Mouse (Mus musculus): Measurements from ENCODE around the gene Sdhaf2. TPM values are rescaled to one million over a fixed set of nuclear protein-coding genes. Genes with fewer than 3 reads are reported as not detected.
A peak's percentile ranks its signal among the peaks of the same experiment; 100 is the strongest.

The Sdhaf2 gene
- polyA plus RNA-seq, 1 experiment from 2014 or later: 74.0 TPM

- Histone ChIP-seq H3K27me3 (replicated peaks; ENCODE audit: control insufficient read depth, insufficient read depth, low read length) (peaks cover 38% of the 10 kb centered on the region), H3K4me2 (ENCODE audit: low read length) (peak within 1 kb of the TSS; percentile 91)
- WGBS: under 1% methylated on average over 90 of the region's 96 CpGs
These were observed 69.0 kb downstream of the Sdhaf2 start, which contains the start of gene Lrrc10b for GRCm38 (mm10) chr19:10456752-10457483. Gene Lrrc10b, minus strand, starts transcription at chr19:10457473.

GRCm38 (mm10) chr19:10455437-10455806, 70.5 kb downstream of the Sdhaf2 start:
- Histone ChIP-seq H3K9me3 (ENCODE audit: control insufficient read depth, low read length) (no peaks in the 10 kb centered on the region), H3K4me1 (ENCODE audit: control insufficient read depth, insufficient read depth, low read depth, low read length) (peaks cover 12% of the 10 kb centered on the region), H3K27me3 (replicated peaks; ENCODE audit: control insufficient read depth, insufficient read depth, low read length) (peaks cover 33% of the 10 kb centered on the region), H3K9ac (ENCODE audit: low read depth, low read length) (no peak overlapping the region), H3K4me2 (ENCODE audit: low read length) (peak overlapping the region; percentile 91), H3K27ac (ENCODE audit: low read depth, low read length) (no peak overlapping the region), H3K4me3 (ENCODE audit: low read length) (no peak overlapping the region), H3K36me3 (ENCODE audit: control insufficient read depth, insufficient read depth, low read length) (no peaks in the 10 kb centered on the region)
- no peak for ATAC-seq
- 77% methylated on average over 3 of the region's 3 CpGs for WGBS

More at GRCm38 (mm10) chr19:10456752-10457483, 69.0 kb downstream of the Sdhaf2 start, which contains the start of gene Lrrc10b:
- Histone ChIP-seq H3K4me3 (ENCODE audit: low read length) (peak within 1 kb of the TSS; percentile 59), H3K9ac (ENCODE audit: low read depth, low read length) (peak within 1 kb of the TSS; percentile 67), H3K4me1 (ENCODE audit: control insufficient read depth, insufficient read depth, low read depth, low read length) (peaks cover 12% of the 10 kb centered on the region), H3K27ac (ENCODE audit: low read depth, low read length) (peak within 1 kb of the TSS; percentile 75), H3K36me3 (ENCODE audit: control insufficient read depth, insufficient read depth, low read length) (no peaks in the 10 kb centered on the region), H3K9me3 (ENCODE audit: control insufficient read depth, low read length) (no peaks in the 10 kb centered on the region)
- peak; percentile 75 for ATAC-seq

- no peak overlapping the region for H3K9ac ChIP-seq (ENCODE audit: low read depth, low read length)
- no peak overlapping the region for H3K4me2 ChIP-seq (ENCODE audit: low read length)
- ATAC-seq: no peak
- H3K36me3 ChIP-seq (ENCODE audit: control insufficient read depth, insufficient read depth, low read length): no peaks in the 10 kb centered on the region
- peaks cover 12% of the 10 kb centered on the region for H3K4me1 ChIP-seq (ENCODE audit: control insufficient read depth, insufficient read depth, low read depth, low read length)
- H3K27ac ChIP-seq (ENCODE audit: low read depth, low read length): no peak overlapping the region
- 67% methylated on average over 4 of the region's 4 CpGs for WGBS
- H3K27me3 ChIP-seq (replicated peaks; ENCODE audit: control insufficient read depth, insufficient read depth, low read length): peaks cover 31% of the 10 kb centered on the region
- H3K4me3 ChIP-seq (ENCODE audit: low read length): no peak overlapping the region
- H3K9me3 ChIP-seq (ENCODE audit: control insufficient read depth, low read length): no peaks in the 10 kb centered on the region
These were observed 71.1 kb downstream of the Sdhaf2 start for GRCm38 (mm10) chr19:10454718-10455436.

Other genes with a start within 250 kb of the Sdhaf2 start
- gene Dagla, start 221.3 kb downstream of the Sdhaf2 start, polyA plus RNA-seq (2015; fragmentation: Nextera tagmentation; extraction: Ambion mirVana): 11.5 and 14.3 TPM in 2 replicates
- gene Syt7, start 137.1 kb downstream of the Sdhaf2 start, polyA plus RNA-seq (2015; fragmentation: Nextera tagmentation; extraction: Ambion mirVana): 8.8 and 10.3 TPM in 2 replicates
- 0.97 and 1.3 TPM in 2 replicates for gene Lrrc10b, start 68.7 kb downstream of the Sdhaf2 start, polyA plus RNA-seq (2015; fragmentation: Nextera tagmentation; extraction: Ambion mirVana)
- gene Ppp1r32, start 43.2 kb downstream of the Sdhaf2 start, polyA plus RNA-seq (2015; fragmentation: Nextera tagmentation; extraction: Ambion mirVana): 2.4 and 2.7 TPM in 2 replicates
- 40.8 and 57.9 TPM in 2 replicates for gene Cpsf7, start 876 bp downstream of the Sdhaf2 start, polyA plus RNA-seq (2015; fragmentation: Nextera tagmentation; extraction: Ambion mirVana)
- gene Tmem216, start 30.1 kb upstream of the Sdhaf2 start, polyA plus RNA-seq (2015; fragmentation: Nextera tagmentation; extraction: Ambion mirVana): 46.6 and 48.4 TPM in 2 replicates
- 22.1 and 22.4 TPM in 2 replicates for gene Cyb561a3, start 51.0 kb upstream of the Sdhaf2 start, polyA plus RNA-seq (2015; fragmentation: Nextera tagmentation; extraction: Ambion mirVana)
- gene Tmem138, start 51.2 kb upstream of the Sdhaf2 start, polyA plus RNA-seq (2015; fragmentation: Nextera tagmentation; extraction: Ambion mirVana): 36.2 and 41.4 TPM in 2 replicates
- gene Ddb1, start 79.2 kb upstream of the Sdhaf2 start, polyA plus RNA-seq (2015; fragmentation: Nextera tagmentation; extraction: Ambion mirVana): 203 and 237 TPM in 2 replicates
- 24.4 and 26.3 TPM in 2 replicates for gene Tkfc, start 79.5 kb upstream of the Sdhaf2 start, polyA plus RNA-seq (2015; fragmentation: Nextera tagmentation; extraction: Ambion mirVana)
- gene Vwce, start 108.1 kb upstream of the Sdhaf2 start, polyA plus RNA-seq (2015; fragmentation: Nextera tagmentation; extraction: Ambion mirVana): 1.2 and 1.5 TPM in 2 replicates
- gene Pga5, start 151.9 kb upstream of the Sdhaf2 start, polyA plus RNA-seq (2015; fragmentation: Nextera tagmentation; extraction: Ambion mirVana): not detected in 2 replicates
- gene Vps37c, start 162.6 kb upstream of the Sdhaf2 start, polyA plus RNA-seq (2015; fragmentation: Nextera tagmentation; extraction: Ambion mirVana): 27.7 and 35.0 TPM in 2 replicates
- gene Cd5, start 212.9 kb upstream of the Sdhaf2 start, polyA plus RNA-seq (2015; fragmentation: Nextera tagmentation; extraction: Ambion mirVana): 0.09 and 0.28 TPM in 2 replicates

Data from hindbrain, embryonic 16.5 days (tissue).